Mouse (Mus musculus) regulatory T cell (primary cell): ENCODE data around the gene Gm10376.

Experiments
- in situ Hi-C: fragments of 300-600 bp; cut with MboI, MseI; formaldehyde crosslinking; loops from one replicate; pipeline ENCODE4 v1.15.1; 2025; ENCODE audit warnings: high pct_unique_total_duplicates

The Gm10376 gene

DNA sequence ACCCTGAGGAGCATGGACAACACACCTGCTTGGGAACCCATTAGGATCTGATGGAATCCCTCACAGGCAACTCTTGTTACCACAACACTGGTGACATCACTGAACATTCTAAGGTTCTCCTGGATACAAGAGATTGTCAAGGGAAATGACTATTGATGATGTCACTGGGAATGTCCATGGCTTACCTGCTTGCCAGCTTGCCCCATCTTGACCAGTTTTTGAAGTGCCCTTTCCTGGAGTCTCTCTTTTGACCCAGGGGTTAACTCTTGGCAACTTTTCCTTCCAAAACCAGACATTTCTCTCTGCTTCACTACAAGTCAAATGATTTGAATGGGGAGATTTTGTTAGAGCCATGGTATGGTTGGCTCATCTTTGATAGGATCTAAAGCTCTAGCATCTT, at the start of gene Gm10376:
Gene Gm10376, minus strand, starts transcription at position 101 of the 400 bp plus-strand sequence.
- in situ Hi-C loops, result loop anchor here (10.0 to 25.0 kb wide), 2 partner anchors 221 to 597 kb away; partner anchors contain the start of genes Gm10375 and Gm10377

DNA sequence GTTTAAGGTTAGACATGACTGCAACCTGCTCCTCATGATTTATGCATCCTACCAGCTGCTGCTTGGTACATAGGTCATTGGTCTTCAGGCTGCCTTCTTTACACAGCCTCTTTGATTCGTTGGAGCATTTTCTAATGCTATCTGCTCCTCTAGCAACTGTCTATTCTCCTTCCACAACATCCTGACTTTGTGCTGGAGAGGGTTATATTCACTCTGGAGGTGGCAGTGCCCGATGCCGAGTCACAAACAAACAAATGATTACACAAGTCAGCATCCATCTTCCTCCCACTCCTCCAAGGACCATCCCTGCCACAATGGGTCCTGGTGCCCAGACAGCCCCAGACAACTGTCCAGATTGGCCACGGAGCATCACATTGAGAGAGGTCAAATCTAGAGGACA, 44.8 kb upstream of the Gm10376 start:
- in situ Hi-C loops, result loop anchor here (10.0 to 25.0 kb wide), 3 partner anchors 198 to 1465 kb away; partner anchors contain the start of genes Gm21977 and Gm8068

DNA sequence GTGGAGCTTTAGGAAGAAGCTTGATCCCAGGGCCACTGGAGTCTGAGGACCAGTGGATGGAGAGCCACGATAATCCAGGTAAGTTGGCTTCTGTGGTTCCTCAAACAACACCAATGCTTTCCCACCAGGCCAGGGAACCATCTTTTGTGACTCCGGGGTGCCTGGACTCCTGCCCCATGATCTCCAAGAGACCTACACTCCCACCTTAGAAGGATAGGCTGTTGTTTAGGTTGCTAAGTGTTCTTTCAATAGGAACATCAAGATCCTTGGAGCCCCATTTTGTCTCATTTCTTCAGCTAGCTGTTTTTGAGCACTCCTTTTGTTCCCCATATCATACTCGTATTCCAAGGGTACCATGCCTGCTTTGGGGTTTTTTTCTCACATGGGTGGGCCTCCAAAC, 42.6 kb upstream of the Gm10376 start:
- in situ Hi-C loops, result loop anchor here (10.0 to 25.0 kb wide), 3 partner anchors 196 to 1346 kb away; partner anchors contain the start of genes Gm21977 and Gm8068

GRCm38 (mm10) chr14:42993524-42993923, 21.9 kb downstream of the Gm10376 start, which contains the start of gene Gm8082:
Gene Gm8082 (minus strand): TSS chr14:42993624.
- in situ Hi-C loops, result loop anchor here (25.0 kb wide), 1 partner anchor 1556 kb away; no protein-coding TSS in a partner anchor
